Mouse (Mus musculus): ENCODE results near the gene Hint2. TPM values are rescaled to one million over a fixed set of nuclear protein-coding genes. Genes with fewer than 3 reads are reported as not detected.

The Hint2 gene
- polyA plus RNA-seq, 1 experiment from 2014 or later: 84.0 TPM

DNA sequence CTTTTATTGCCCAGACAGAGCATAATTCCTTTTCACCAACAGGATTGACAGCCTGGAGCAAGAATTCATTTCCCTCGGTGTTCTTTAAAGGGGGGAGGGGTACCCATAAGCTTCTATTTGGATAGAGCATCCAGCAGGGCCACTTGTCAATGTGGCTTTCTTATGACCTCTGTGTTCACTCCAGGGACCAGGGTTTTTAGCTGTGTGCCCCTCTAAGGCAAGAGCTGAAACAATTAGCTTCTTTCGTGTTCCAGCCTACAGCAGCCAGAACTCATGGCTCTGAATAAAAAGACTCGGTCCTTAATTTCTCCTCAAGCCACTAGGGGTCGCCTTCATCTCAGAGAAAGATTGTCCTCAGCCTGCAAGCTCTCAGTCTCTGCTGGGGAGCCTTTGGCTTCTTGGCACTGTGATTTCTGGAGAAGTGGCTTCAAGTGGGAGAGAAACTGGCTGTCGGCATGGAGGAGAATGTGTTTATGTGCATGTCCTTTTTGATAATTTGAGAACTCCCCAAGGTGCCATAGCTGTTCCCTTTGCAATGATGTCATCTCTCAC is 26.2 kb downstream of the Hint2 start:
- H3K27me3 ChIP-seq (ENCODE audit: insufficient read depth, low read length): peaks cover 11% of the 10 kb centered on the region
- DNase-seq (peak; percentile 96), ATAC-seq (ENCODE audit: insufficient read depth) (peak; percentile 73)
- peak overlapping the region; percentile 87; the same call in 1 of the 2 replicates for H3K4me2 ChIP-seq
- H3K4me3 ChIP-seq (ENCODE audit: low read depth, low read length): no peak overlapping the region
- no peak overlapping the region for H3K27ac ChIP-seq (ENCODE audit: low read depth)
- no peak overlapping the region for H3K9ac ChIP-seq
- H3K36me3 ChIP-seq (ENCODE audit: insufficient read depth): no peaks in the 10 kb centered on the region
- peak; percentile 90 for TF ChIP-seq CTCF (IDR thresholded peaks at IDR 0.05; ENCODE audit: low read depth)
- 6% methylated on average over 5 of the region's 5 CpGs for WGBS
- peaks cover 9% of the 10 kb centered on the region for H3K9me3 ChIP-seq (ENCODE audit: low read depth, low read length)
- 0 out of 2 replicates have a peak, but pooled peaks cover 7% of the 10 kb centered on the region for H3K4me1 ChIP-seq (ENCODE audit: insufficient read depth)

- no peak overlapping the region for H3K4me2 ChIP-seq
- no peak for TF ChIP-seq CTCF (IDR thresholded peaks at IDR 0.05; ENCODE audit: low read depth)
- 39% methylated on average over 20 of the region's 20 CpGs for WGBS
- peak; percentile 23 for DNase-seq
- H3K36me3 ChIP-seq (ENCODE audit: insufficient read depth): no peaks in the 10 kb centered on the region
- peaks cover 11% of the 10 kb centered on the region for H3K27me3 ChIP-seq (ENCODE audit: insufficient read depth, low read length)
- H3K27ac ChIP-seq (ENCODE audit: low read depth): no peak overlapping the region
- no peak overlapping the region for H3K4me3 ChIP-seq (ENCODE audit: low read depth, low read length)
- H3K4me1 ChIP-seq (ENCODE audit: insufficient read depth): 0 out of 2 replicates have a peak, but pooled peaks cover 7% of the 10 kb centered on the region
- H3K9ac ChIP-seq: no peak overlapping the region
- H3K9me3 ChIP-seq (ENCODE audit: low read depth, low read length): peaks cover 16% of the 10 kb centered on the region
- no peak for ATAC-seq (ENCODE audit: insufficient read depth)
Observed at GRCm38 (mm10) chr4:43629106-43629817, 27.0 kb downstream of the Hint2 start.

DNA sequence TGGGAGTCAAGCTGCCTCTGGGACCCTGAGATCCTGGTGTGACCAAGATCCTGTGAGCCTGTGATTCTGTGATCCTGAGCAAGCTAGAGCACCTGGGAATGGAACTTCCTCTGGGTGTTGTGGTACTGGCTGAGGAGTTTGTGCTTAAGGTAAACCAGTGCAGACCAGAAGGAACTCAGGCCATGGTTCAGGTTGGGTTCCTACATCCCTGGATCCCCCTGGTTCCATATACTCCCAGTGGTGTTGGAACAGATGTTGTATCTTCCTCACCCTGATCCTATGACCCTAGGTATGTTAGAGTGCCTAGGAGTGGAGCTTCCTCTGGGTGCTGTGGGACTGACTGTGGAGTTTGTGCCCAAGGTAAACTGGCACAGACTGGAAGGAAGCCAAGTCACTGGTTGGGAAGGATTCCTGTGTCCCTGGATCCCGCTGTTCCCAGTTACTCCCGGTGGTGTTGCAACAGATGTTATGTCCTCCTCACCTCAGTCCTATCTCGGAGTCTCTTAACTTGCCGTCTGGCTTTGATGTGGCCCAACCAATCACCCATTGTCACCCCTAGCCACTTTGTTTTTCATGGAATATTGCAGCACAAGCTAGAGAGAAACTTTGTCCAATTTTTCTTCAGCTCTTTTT is 36.0 kb downstream of the Hint2 start:
- Histone ChIP-seq H3K27me3 (ENCODE audit: insufficient read depth, low read length) (no peaks in the 10 kb centered on the region), H3K4me3 (ENCODE audit: low read depth, low read length) (no peak overlapping the region), H3K36me3 (ENCODE audit: insufficient read depth) (no peaks in the 10 kb centered on the region), H3K9ac (no peak overlapping the region), H3K4me2 (no peak overlapping the region), H3K9me3 (ENCODE audit: low read depth, low read length) (peaks cover 8% of the 10 kb centered on the region; the same call in 1 of the 2 replicates), H3K4me1 (ENCODE audit: insufficient read depth) (no peaks in the 10 kb centered on the region), H3K27ac (ENCODE audit: low read depth) (no peak overlapping the region)
- DNase-seq: no peak
- TF ChIP-seq CTCF (IDR thresholded peaks at IDR 0.05; ENCODE audit: low read depth): no peak
- no peak for ATAC-seq (ENCODE audit: insufficient read depth)
- WGBS: 62% methylated on average over 4 of the region's 4 CpGs

DNA sequence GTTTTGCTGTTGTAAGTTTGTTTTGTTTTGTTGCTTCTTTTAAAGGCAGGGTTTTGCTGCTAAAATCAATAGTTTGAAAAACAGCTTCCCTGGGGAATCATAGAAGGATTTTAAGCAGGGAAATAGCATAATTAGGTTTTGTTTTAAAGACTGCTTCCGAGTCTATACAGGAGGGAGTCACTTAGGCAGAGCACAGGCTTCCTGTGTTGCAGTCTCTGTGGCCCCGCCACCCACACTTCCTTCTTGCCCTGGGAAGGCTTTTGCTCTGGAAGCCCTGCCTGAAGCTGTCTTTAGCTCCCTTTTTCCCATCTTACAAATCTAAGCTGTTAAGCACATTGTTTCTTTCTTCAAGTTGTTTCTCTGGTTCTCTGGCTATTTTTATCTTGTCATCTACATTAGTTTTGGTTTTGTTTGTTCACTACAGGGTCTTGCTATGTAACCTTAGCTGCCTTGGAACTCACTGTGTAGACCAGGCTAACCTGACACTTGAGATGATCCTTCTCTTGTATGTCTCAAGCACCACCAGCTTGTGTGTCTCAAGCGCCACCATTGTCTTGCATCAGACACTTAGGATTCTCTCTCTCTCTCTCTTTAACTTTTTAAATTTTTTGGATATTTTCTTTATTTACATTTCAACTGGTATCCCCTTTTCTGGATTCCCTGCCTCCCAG is 43.1 kb downstream of the Hint2 start:
- Histone ChIP-seq H3K4me3 (ENCODE audit: low read depth, low read length) (no peak overlapping the region), H3K4me2 (no peak overlapping the region), H3K27me3 (ENCODE audit: insufficient read depth, low read length) (no peaks in the 10 kb centered on the region), H3K4me1 (ENCODE audit: insufficient read depth) (no peaks in the 10 kb centered on the region), H3K9ac (no peak overlapping the region), H3K9me3 (ENCODE audit: low read depth, low read length) (no peaks in the 10 kb centered on the region), H3K27ac (ENCODE audit: low read depth) (no peak overlapping the region), H3K36me3 (ENCODE audit: insufficient read depth) (no peaks in the 10 kb centered on the region)
- TF ChIP-seq CTCF (IDR thresholded peaks at IDR 0.05; ENCODE audit: low read depth): no peak
- no peak for ATAC-seq (ENCODE audit: insufficient read depth)
- 44% methylated on average over 3 of the region's 3 CpGs for WGBS
- DNase-seq: peak; percentile 37

GRCm38 (mm10) chr4:43612534-43612933 is 43.7 kb downstream of the Hint2 start:
- DNase-seq (no peak), ATAC-seq (ENCODE audit: insufficient read depth) (no peak)
- no peak overlapping the region for H3K4me3 ChIP-seq (ENCODE audit: low read depth, low read length)
- H3K36me3 ChIP-seq (ENCODE audit: insufficient read depth): no peaks in the 10 kb centered on the region
- no peaks in the 10 kb centered on the region for H3K27me3 ChIP-seq (ENCODE audit: insufficient read depth, low read length)
- WGBS: 52% methylated on average over 10 of the region's 10 CpGs
- H3K4me1 ChIP-seq (ENCODE audit: insufficient read depth): no peaks in the 10 kb centered on the region
- no peak overlapping the region for H3K27ac ChIP-seq (ENCODE audit: low read depth)
- H3K4me2 ChIP-seq: no peak overlapping the region
- no peaks in the 10 kb centered on the region for H3K9me3 ChIP-seq (ENCODE audit: low read depth, low read length)
- TF ChIP-seq CTCF (IDR thresholded peaks at IDR 0.05; ENCODE audit: low read depth): no peak
- no peak overlapping the region for H3K9ac ChIP-seq

DNA sequence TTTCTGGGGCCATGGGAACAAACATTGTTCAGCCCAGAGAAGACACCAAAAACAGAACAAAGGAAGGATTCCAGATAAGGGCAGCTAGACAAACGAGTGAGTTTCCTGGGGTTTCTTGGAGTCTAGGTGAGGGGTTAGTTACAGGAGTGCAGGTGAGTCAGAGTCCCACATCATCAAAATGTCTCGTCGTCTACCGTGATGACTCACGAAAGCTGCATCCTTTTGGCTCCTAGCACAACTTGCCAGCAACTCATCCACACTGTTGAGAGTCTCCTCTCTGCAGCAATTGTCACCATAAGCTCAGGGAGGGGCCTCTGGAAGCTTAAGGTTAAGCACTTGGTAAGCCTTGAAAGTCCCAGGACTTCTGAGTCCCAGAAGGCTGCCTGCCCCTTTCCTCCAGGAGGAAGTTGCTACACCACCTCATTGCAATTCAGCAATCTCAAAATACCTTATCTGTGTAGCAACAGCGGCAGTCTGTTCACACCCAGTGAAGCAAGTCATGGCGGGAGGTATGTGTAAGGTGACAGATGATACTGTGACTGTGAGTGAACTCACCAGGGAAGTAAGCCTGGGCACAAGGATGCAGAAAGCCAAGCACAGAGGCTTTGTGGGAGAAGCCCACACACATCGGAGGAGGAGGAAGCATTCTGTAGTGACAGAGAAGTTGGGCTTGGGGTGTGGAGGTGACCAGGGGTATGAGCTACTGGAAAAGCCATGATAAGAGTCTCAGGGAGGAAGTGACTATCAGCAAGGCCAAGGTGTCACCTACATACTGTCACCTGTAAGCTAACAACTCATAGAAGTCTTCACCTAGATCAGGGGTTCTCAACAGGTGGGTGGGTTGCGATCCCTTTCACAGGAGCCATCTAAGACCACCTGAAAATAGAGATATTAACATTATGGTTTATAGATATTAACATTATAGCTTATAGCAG is 51.2 kb downstream of the Hint2 start:
- Histone ChIP-seq H3K9ac (no peak overlapping the region), H3K4me1 (ENCODE audit: insufficient read depth) (no peaks in the 10 kb centered on the region), H3K4me2 (no peak overlapping the region), H3K27me3 (ENCODE audit: insufficient read depth, low read length) (no peaks in the 10 kb centered on the region), H3K4me3 (ENCODE audit: low read depth, low read length) (no peak overlapping the region), H3K36me3 (ENCODE audit: insufficient read depth) (no peaks in the 10 kb centered on the region), H3K27ac (ENCODE audit: low read depth) (no peak overlapping the region), H3K9me3 (ENCODE audit: low read depth, low read length) (no peaks in the 10 kb centered on the region)
- WGBS: 51% methylated on average over 9 of the region's 9 CpGs
- no peak for TF ChIP-seq CTCF (IDR thresholded peaks at IDR 0.05; ENCODE audit: low read depth)
- DNase-seq (no peak), ATAC-seq (ENCODE audit: insufficient read depth) (peak; percentile 35; the same call in 1 of the 2 replicates)

Small RNA genes within 50 kb of the gene (microRNA-seq; reads per million reads assigned to microRNA genes)
- not detected for gene Gm25262 (ENCODE audit: borderline number of aligned reads)

Other genes with a start within 250 kb of the Hint2 start
- 0.32 and 0.34 TPM in 2 replicates for gene Fam166b, start 227.3 kb downstream of the Hint2 start, polyA plus RNA-seq (2014; fragmentation: Nextera tagmentation; extraction: Ambion mirVana)
- 12.6 and 15.9 TPM in 2 replicates for gene Tesk1, start 214.5 kb downstream of the Hint2 start, polyA plus RNA-seq (2014; fragmentation: Nextera tagmentation; extraction: Ambion mirVana)
- 3.2 TPM in 2 replicates for gene Cd72, start 201.8 kb downstream of the Hint2 start, polyA plus RNA-seq (2014; fragmentation: Nextera tagmentation; extraction: Ambion mirVana)
- gene Sit1, start 172.7 kb downstream of the Hint2 start, polyA plus RNA-seq (2014; fragmentation: Nextera tagmentation; extraction: Ambion mirVana): not detected in 2 replicates
- gene Ccdc107, start 163.6 kb downstream of the Hint2 start, polyA plus RNA-seq (2014; fragmentation: Nextera tagmentation; extraction: Ambion mirVana): 61.4 and 70.8 TPM in 2 replicates
- gene Arhgef39, start 156.8 kb downstream of the Hint2 start, polyA plus RNA-seq (2014; fragmentation: Nextera tagmentation; extraction: Ambion mirVana): 42.5 and 51.8 TPM in 2 replicates
- gene Car9, start 149.5 kb downstream of the Hint2 start, polyA plus RNA-seq (2014; fragmentation: Nextera tagmentation; extraction: Ambion mirVana): 3.7 and 4.5 TPM in 2 replicates
- gene Tpm2, start 132.7 kb downstream of the Hint2 start, polyA plus RNA-seq (2014; fragmentation: Nextera tagmentation; extraction: Ambion mirVana): 185 and 194 TPM in 2 replicates
- 47.2 and 52.8 TPM in 2 replicates for gene Creb3, start 94.1 kb downstream of the Hint2 start, polyA plus RNA-seq (2014; fragmentation: Nextera tagmentation; extraction: Ambion mirVana)
- 84.9 and 93.8 TPM in 2 replicates for gene Tln1, start 93.8 kb downstream of the Hint2 start, polyA plus RNA-seq (2014; fragmentation: Nextera tagmentation; extraction: Ambion mirVana)
- 28.2 and 31.9 TPM in 2 replicates for gene Rgp1, start 77.8 kb downstream of the Hint2 start, polyA plus RNA-seq (2014; fragmentation: Nextera tagmentation; extraction: Ambion mirVana)
- gene Gba2, start 77.6 kb downstream of the Hint2 start, polyA plus RNA-seq (2014; fragmentation: Nextera tagmentation; extraction: Ambion mirVana): 18.6 and 19.3 TPM in 2 replicates
- gene Msmp, start 72.0 kb downstream of the Hint2 start, polyA plus RNA-seq (2014; fragmentation: Nextera tagmentation; extraction: Ambion mirVana): not detected in 2 replicates
- gene Npr2, start 24.5 kb downstream of the Hint2 start, polyA plus RNA-seq (2014; fragmentation: Nextera tagmentation; extraction: Ambion mirVana): 11.2 and 13.7 TPM in 2 replicates
- 0.68 and 1.6 TPM in 2 replicates for gene Spag8, start 2.9 kb downstream of the Hint2 start, polyA plus RNA-seq (2014; fragmentation: Nextera tagmentation; extraction: Ambion mirVana)
- gene Tmem8b, start 12.5 kb upstream of the Hint2 start, polyA plus RNA-seq (2014; fragmentation: Nextera tagmentation; extraction: Ambion mirVana): 2.8 and 3.5 TPM in 2 replicates
- 3.2 and 3.4 TPM in 2 replicates for gene Fam221b, start 12.7 kb upstream of the Hint2 start, polyA plus RNA-seq (2014; fragmentation: Nextera tagmentation; extraction: Ambion mirVana)
- gene Olfr70, start 44.3 kb upstream of the Hint2 start, polyA plus RNA-seq (2014; fragmentation: Nextera tagmentation; extraction: Ambion mirVana): not detected in 2 replicates
- gene Olfr71, start 53.8 kb upstream of the Hint2 start, polyA plus RNA-seq (2014; fragmentation: Nextera tagmentation; extraction: Ambion mirVana): not detected in 2 replicates
- gene Hrct1, start 70.7 kb upstream of the Hint2 start, polyA plus RNA-seq (2014; fragmentation: Nextera tagmentation; extraction: Ambion mirVana): 0.58 and 0.93 TPM in 2 replicates
- 0.28 and 0.38 TPM in 2 replicates for gene Spaar, start 73.6 kb upstream of the Hint2 start, polyA plus RNA-seq (2014; fragmentation: Nextera tagmentation; extraction: Ambion mirVana)
- gene Olfr159, start 114.5 kb upstream of the Hint2 start, polyA plus RNA-seq (2014; fragmentation: Nextera tagmentation; extraction: Ambion mirVana): not detected in 2 replicates
- gene Olfr156, start 167.4 kb upstream of the Hint2 start, polyA plus RNA-seq (2014; fragmentation: Nextera tagmentation; extraction: Ambion mirVana): not detected in 2 replicates
- gene Olfr157, start 183.7 kb upstream of the Hint2 start, polyA plus RNA-seq (2014; fragmentation: Nextera tagmentation; extraction: Ambion mirVana): not detected in 2 replicates
- gene Olfr155, start 195.1 kb upstream of the Hint2 start, polyA plus RNA-seq (2014; fragmentation: Nextera tagmentation; extraction: Ambion mirVana): not detected in 2 replicates
- gene Reck, start 219.1 kb upstream of the Hint2 start, polyA plus RNA-seq (2014; fragmentation: Nextera tagmentation; extraction: Ambion mirVana): 27.9 and 29.5 TPM in 2 replicates